Mouse (Mus musculus) erythroblast, embryonic 14.5 days (primary cell): ENCODE data around the gene Arhgap30.

Experiments used
- GATA1 ChIP-seq: IDR thresholded peaks from 2 replicates; pipeline ENCODE4 v1.6.1; 2012; ENCODE audit warnings: low read length, inconsistent platforms, mixed read lengths
- TAL1 ChIP-seq: IDR thresholded peaks from 3 replicates; pipeline ENCODE4 v1.6.1; 2012; ENCODE audit warnings: low read length, inconsistent platforms, mixed read lengths

DNA sequence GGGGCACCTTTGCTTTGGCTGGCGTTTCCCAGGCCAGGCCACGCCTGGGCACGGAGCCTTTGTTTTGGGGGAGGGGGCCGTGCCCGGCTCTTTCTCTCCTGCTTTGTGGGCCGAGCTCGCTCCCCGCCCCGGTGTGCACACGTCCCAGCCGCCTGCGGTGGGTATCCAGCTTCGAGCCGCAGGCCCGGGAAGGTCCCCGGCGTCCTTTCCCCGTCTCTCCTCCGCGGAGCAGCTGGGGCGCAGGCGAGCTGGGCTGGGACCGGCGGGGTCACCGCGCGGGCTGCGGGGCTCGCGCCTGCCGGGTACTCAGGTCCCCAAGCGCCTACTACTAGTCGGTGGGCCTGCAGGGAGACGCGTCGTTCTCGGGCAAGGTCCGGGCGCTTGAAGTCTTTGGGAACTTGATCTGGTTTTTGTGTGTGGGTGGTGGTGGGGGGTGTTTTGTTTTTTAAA lies 22.8 kb downstream of the Arhgap30 start:
- TF ChIP-seq GATA1 (no peak), TAL1 (no peak)
